Mouse (Mus musculus) layer of hippocampus, adult 9-11 months (tissue): ENCODE results near the gene Elovl6.

Experiments
- DNase-seq: peaks from one replicate; pipeline ENCODE4 v3.0.0; 2022

Elovl6 gene

DNA sequence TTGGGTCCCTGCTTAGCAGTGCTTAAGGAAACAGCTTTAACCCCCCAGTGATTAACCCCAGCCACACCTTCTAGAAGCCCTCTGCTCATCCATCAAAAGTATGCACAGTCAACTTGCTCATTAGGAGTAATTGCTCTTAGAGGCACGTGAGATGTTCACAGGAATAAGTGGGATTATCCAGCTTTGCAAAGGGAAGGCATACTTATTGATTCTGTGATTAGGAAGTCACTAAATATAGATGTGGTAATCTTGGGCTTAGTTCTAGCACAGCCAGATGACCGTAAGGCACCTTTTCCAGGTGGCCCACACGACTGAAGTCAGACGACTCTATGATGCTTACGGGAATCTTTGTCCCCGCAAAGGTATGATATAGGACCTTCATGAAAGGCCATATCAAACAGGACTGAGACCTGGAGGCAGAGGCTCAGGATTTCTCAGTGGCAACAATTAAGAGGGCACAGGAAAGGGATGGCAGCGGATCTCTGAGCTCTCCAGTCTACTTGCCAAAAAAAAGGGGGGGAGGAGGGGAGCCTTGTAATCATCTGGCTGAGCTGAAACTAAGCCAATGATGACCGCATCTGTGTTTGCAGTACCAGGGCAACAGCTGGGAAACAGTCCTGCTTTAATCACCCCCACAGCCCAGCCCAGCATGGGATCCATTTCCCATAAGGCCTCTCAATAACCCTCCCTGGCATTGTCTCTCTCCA lies 117.6 kb downstream of the Elovl6 start:
- DNase-seq = peak; percentile 82

DNA sequence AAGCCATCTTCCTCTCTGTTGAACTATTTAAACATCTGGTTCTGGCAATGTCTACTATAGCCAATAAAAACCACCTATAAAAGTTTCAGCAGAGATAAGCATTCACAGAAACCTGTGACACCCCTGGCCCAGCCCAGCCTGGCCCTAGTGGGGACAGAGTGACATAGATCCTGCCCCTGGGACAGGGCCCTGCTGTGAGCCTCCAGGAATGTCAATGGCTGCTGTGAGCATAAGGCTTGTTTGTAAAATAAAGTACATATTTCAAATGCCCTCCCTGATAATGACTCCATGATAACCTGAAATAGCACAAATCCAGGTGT lies 118.1 kb downstream of the Elovl6 start:
- no peak for DNase-seq

DNA sequence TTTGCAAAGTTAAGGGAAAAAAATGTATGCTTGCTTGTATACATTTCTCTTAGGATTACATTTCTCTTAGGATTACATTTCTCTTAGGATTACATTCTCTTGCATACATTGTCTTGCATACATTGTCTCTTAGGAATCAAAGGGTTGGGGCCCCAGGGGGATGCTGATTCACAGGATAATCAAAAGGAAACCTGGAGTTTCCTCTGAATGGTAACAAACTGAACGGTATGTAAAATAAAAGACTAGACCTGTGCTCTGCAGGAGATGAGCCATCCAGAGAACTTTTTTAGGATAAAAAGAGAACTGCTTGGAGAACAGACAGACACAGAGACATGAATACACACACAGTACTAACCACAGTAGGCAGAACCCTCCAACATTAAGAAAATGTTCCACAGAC lies 118.8 kb downstream of the Elovl6 start:
- DNase-seq = no peak

DNA sequence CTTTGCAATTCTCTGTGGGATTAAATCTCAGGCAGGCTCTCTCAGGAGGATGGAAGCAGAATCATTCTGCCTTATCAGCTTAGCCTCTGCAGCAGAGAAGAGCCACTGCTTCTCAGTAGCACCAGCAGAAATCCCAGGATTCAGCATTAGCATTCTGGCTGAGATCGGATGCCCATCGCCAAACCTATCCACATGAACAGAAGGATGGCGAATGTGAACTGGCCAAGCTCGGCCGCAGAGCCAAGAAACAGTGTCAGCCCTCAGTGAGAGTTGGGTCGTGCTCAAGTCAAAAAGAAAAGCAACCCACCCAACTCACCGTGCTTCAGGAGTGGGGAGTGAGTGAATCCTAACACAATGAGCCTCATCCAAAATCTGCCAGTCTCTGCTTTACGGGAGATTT lies 119.6 kb downstream of the Elovl6 start:
- DNase-seq = no peak

DNA sequence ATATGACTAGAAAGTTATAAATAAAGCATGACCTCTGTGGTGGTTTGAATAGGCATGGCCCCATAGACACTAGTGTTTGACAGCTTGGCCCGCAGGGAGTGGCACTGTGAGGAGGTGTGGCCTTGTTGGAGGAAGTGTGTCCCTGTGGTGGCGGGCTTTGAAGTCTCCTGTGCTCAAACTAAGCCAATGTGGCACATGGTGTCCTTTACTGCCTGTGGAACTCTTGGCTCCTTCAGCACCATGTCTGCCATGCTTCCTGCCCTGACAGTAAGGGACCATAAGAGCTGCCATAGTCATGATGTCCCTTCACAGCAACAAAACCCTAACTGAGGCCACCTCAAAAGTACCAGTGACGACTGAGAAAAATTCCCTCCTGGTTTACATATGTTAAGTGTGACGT lies 120.3 kb downstream of the Elovl6 start:
- DNase-seq = no peak

DNA sequence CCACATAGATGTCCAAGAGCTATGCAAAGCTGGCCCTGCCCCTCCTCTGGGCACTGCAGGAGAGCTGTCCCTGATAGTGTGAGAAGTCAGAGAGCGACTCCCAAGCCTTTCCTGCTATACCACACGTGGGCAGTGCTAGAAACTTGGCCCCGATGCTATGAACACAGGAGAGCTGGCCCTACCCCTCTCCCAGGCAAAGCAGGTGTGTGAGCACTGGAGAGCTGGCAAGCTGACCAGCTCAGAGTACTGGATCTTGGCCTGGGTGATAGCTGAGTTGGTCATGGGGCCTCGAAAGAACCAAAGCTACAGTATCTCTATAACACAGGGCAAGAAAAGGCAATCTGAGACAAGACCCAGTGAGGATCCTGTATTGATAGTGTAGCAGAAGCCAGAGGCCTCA lies 124.4 kb downstream of the Elovl6 start:
- no peak for DNase-seq

DNA sequence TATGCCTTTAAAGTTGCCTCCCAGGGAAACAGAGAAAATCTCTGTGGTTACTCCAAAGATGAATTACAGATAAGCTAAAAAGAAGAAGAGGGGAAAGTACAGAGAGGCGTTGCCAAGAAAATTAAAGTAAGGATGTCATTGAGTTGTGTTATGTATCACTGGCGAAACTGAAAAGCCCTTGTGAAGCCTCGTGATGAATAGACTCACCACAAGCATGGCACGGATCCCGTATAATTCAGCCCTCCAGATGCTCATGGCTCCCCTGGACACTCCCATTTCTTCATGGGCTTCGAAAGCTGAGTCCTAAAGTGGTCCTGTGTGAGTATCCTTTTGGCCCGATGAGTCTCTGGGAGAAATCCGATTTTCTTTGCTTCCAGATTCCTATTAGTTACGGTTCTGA lies 125.1 kb downstream of the Elovl6 start:
- DNase-seq = no peak

DNA sequence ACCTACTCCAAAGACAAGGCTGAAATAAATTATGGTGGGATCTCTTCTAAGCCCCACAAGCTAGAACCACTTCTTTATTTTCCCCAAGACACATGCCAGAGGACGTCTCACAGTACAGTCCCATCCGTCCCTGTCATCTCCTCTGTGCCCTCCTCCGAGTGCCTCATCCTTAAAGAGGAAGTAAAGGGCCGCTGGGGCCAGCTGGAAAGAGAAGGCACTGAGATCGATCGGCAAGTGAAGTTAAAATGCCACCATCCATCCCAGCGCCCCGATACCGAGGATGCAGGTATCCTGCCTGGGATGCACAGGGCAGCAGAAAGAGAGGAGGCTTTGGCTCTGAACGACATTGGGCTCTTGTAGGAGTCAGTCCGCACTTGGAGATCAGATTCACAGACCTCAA lies 125.6 kb downstream of the Elovl6 start:
- no peak for DNase-seq

DNA sequence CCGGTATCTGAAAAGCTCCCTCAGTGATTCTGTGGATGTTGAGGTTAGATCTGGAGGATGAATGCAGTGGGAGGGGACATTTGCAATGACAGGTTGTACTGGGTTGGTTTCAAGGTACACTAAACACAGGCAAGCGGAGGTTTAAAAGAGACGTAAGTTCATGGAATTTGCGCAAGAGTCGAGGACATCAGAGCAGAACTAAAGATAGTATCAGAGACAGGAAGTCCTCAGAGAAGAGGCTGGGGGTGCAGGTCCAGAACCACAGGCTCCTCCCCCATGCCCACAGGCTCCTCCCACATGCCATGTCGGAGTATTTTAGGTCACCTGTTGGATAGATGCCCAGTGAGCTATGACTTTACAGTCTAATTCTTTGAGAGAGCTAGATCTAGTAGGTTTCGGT lies 126.6 kb downstream of the Elovl6 start:
- DNase-seq = no peak

DNA sequence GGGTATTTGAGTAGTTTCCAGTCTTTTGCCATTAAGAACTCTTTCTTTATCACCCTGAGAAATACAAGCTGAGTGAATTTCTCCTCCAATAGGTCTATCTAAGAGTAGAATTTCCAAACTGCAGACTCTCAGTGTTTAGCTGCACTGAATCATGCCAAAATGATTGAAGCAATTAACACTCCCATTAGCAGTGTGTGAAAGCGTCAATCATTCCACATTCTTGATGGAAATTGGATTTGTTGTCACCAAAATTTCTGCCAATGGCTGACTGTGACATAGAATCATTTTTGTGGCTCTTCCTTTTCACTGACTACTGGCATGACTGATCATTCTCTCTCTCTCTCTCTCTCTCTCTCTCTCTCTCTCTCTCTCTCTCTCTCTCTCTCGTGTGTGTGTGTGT lies 131.8 kb downstream of the Elovl6 start:
- no peak for DNase-seq

DNA sequence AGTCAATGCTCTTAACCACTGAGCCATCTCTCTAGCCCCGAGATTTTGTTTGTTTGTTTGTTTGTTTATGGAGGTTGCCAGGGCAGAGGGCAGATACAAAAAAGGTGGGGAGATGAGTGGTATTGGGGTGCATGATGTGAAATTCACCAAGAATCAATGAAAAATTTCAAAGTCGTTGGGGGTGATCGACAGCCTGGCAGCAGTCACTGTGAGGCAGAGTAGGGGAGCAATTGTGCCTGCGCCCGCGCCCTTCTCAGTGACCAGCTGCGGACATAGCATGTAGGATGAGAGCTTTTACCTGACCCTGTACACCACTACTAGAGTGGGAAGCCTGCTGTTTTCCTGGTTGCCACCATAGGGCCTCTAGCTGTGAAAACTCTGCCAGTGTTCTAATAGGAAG lies 143.8 kb downstream of the Elovl6 start:
- no peak for DNase-seq

DNA sequence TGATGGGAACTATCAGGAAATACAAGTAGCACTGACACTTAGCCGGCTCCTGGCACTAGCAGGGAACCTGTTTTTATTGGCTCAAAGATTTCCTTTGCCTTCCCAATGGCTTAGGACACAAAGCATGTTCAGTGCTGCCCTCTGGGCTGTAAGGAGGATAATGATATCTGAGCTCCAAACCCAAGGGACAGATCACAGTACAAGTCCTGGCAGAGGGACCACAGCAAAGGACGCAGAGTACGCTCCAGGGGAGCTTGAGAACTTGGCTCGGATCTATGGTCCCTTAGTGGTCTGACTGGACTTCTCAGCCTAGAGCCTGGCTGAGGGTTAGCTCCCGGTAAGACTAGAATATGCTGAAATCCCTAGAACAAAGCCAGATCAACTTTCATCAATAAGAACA lies 148.1 kb downstream of the Elovl6 start:
- DNase-seq = peak; percentile 60

DNA sequence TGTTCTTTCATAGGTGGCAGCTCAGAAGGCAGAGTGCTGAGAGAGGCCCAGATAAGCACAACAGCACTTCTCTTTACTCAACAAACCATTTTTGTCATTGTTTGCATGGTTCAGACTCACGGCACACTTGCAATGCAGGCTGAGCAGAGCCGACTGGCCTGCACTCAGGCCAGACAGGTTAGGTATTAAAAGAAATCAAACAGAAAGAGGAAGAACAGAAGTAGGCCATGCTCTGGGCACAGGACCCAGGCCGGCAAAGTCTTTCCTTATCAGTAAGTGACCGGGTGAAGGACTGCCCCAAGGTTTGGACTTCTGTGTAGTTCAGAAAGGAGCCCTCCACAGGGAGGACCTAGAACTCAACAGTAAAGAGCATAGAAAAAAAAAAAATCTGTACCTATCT lies 149.7 kb downstream of the Elovl6 start:
- DNase-seq = no peak

DNA sequence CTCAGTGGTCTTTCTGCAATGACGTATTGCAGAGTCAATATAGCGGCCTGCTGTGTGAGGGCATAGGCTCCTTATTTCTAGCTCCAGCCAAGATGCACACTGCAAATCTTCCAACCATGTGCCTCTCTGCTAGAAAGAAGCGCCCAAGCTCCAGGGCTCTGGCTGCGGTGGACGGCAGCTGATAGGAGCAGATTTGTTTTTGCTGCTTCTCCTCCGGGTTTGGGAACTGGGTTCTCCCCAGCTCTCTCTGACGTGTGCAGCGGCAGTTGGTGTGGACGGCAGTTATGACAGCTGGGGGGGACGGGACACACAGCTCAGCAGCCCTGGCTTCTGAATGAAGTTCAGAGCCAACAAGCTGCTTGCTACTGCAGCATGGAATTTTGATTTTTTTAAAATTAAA lies 150.2 kb downstream of the Elovl6 start:
- peak; percentile 78 for DNase-seq

DNA sequence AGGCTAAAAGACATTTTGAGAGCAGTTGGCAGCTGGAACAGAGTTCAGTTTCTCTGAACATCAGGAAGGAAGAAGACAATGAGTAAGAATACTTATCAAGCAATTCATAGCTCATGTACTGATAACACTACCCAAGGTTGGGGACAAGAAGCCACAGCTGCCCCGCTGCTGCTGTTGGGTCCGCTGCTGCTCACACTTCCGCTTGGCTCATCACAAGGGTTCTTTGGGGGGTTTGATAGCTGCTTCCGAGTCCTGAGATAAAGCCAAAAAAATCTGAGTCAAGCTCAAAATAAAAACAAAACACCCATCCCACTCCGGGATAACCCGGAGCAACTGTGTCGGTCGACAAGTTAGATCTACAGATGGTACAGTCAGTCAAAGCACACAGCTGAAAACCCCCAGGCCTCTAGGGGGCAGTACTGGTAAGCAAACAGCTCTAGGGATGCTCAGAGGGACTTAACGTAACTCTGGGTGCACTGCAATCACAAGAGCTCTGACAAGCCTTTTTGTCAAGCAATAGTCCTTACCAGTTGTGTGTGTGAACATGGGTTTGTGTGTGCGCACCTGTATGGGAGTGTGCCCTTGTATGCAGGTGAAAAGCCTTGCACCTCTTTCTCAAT lies 151.0 kb downstream of the Elovl6 start:
- DNase-seq = no peak

DNA sequence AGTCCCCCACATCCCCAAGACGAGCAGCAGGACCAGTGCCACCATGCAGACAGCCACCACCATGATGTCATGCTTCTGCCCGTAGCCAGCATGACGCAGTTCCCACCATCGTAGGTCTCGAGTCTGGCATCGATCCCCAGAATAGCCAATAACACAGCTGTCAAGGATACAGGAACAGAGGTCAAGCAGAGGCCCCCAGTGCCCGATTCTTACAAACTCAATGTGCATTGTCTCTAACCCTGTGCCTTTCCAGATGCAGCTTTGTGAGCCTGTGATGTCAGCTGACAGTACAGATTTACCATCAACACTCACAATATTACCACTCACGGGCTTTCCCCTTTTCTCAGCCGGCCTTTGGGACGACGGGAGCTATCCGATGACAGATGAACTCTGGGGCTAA lies 154.0 kb downstream of the Elovl6 start:
- DNase-seq = no peak

DNA sequence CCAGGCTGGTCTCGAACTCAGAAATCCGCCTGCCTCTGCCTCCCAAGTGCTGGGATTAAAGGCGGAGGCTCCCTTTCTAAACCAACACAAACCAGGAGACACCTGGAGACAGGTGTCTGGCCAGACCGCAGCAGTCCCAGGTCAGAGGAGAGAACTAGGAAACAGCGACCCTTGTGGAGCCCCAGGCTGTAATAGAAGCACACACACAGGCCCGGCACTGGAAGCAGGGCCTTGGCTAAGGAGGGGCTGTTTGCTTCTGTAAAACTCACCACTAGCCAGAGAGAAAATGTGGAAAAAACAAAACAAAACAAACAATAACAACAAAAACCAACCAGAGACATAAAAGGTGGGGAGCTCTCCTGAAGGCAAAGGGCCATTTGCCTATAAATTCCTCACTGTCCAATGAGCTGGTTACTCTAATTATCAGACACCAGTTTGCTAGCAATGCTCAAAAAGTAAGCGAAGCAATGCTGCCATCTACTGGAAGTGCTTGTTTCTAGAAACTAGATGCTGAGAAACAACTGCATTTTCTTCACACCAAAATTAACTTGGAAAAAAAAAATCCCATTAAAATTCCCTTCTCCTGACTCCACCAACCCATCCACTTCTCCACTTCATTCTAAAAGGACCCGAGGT lies 154.7 kb downstream of the Elovl6 start:
- peak; percentile 54 for DNase-seq

DNA sequence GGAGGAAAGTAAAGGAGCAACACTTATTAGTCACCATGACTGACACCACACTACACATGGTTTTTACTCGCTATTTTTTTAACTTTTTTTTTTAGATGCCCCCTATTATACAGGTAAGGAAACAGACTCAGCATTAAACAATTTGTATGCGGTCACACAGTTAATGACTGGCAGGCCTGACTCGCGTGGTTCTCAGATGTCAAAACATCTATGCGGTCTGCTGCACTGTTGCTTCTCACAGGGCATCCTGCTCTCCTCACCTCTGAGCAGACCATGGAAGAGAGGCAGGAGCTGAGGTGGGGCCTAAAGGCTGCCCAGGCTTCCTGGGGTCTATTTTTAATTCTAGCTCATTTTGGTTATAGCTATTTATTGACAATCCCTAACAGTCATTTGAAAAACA lies 155.3 kb downstream of the Elovl6 start:
- no peak for DNase-seq
